Mouse (Mus musculus) adrenal gland, postnatal 14 days (tissue): ENCODE measurements around the gene Hdac4. TPM values are rescaled to one million over a fixed set of nuclear protein-coding genes. Genes with fewer than 3 reads are reported as not detected.
A peak's percentile ranks its signal among the peaks of the same experiment; 100 is the strongest.

Experiments
- DNase-seq: peaks from one replicate; pipeline ENCODE4 v3.0.0; 2021; ENCODE audit warnings: mixed read lengths
- total RNA-seq: library from RNA; stranded (reverse); gene quantifications from 2 replicates; pipeline ENCODE4 v1.2.3, GENCODE M21; 2021

The Hdac4 gene
- total RNA-seq, 1 experiment from 2014 or later, result 70.1 TPM

DNA sequence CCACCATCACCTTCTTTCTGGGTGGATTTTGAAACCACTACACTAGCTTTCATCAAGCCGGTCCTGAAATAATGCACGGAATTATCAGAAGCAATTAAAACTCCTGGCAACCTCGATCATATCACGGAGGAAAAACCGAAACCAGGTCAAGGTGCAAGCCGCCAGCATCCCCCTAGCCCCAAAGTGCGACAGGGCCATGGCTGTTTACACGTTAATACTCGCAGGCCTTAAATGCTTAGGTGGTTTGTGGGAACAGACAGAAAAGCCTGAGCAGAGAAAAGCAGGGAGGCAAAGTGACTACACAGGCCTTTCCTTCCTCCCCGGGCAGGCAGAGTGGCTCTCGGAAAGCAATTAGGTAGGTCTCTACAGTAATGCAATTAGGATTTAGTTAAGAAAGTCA is 16.4 kb downstream of the Hdac4 start:
- no peak for DNase-seq

GRCm38 (mm10) chr1:92178021-92178895 is 17.2 kb downstream of the Hdac4 start:
- DNase-seq, result peak; percentile 51

- no peak for DNase-seq
Measured at GRCm38 (mm10) chr1:92177599-92177998, 17.9 kb downstream of the Hdac4 start.

DNA sequence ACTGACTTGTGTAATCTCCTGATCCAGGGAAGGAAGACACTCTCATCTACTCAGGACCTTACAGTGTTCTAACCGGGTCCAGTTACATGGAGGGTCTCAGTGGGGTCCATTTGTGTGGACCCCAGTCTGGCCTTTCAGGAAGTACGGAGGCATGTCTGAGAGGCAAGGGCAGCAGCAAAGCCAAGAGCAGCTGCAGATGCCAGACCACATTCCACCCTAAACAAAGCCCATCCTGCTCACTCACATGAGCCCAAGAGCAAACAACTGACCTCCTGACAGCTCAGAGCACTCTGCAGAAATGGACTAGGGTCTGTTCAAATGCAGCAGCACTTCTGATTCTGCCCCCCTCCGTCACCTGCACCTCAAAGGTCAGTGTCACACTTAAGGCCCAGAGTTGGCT is 18.3 kb downstream of the Hdac4 start:
- no peak for DNase-seq

DNA sequence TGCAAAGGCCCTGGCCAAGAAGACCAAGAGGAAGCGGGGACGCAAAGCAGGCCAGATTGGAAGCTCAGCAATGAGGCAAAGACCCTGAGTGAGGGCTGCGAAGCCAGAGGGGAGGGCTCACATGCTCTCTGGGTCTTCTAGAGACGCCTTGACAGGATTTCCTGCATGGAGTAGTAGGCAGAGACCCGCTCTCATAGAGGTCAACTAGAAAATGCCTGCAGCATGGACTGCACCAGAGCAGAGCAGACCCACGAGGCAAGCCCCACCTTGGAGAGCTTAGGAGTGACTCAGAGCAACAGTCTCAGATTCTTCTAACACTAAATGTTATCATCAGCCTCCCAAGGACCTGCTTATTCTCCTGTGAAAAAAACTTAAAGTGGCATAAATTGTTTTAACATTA is 20.2 kb downstream of the Hdac4 start:
- DNase-seq, result no peak

DNA sequence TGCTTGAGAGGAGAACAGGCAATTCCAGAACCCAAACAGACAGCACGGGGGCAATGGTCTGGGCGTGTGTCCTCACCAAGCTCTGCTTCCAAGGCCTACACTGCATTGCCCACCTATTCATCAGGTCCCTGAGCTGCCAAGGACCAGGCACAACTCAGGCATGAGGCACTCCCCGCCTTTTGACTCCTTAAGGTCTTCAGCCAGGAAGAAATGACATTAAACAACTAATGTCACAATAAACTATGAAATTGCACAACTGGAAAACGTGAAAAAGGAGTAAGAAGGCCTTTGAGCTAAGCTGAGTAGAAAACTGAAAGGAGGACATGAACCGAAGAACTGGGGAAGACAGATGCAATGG is 20.6 kb downstream of the Hdac4 start:
- peak; percentile 25 for DNase-seq

GRCm38 (mm10) chr1:92174251-92174897 is 21.1 kb downstream of the Hdac4 start:
- DNase-seq, result no peak

GRCm38 (mm10) chr1:92170616-92171235 is 24.8 kb downstream of the Hdac4 start:
- no peak for DNase-seq

DNA sequence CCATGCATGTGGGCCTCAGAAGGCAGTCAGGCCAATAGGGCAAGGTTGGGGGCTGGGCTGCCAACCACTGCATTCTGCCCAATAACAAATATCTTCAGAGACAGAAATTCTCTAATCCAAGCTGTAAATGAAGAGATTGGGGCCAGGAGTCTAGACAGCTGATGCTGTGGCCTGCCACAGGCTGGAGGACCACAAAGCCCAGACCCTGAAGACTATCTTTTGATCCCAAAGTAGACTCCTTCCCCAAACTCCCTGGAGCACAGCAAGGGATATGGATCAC is 25.8 kb downstream of the Hdac4 start:
- no peak for DNase-seq

- peak; percentile 70 for DNase-seq
Measured at GRCm38 (mm10) chr1:92168900-92169775, 26.4 kb downstream of the Hdac4 start.

GRCm38 (mm10) chr1:92163932-92164331 is 31.6 kb downstream of the Hdac4 start:
- DNase-seq, result no peak

- no peak for DNase-seq
Measured at GRCm38 (mm10) chr1:92159804-92160203, 35.7 kb downstream of the Hdac4 start.

DNA sequence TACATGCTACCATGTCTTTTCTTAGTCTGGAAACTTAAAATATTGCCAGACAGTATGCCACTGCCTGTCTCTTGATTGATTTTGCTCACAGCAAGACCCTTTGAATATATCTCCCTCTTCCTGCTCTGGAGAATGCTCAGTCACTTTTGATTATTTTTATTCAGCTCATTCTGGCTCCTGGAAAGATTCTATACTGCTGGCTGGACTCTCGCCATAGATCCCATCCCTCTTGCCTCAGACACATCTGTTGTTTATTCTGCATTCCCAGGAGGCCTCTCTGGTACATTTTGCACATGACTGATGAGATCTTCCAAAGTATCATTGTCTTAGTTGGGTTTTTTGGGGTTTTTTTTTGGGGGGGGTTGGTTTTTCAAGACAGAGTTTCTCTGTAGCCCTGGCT is 45.3 kb downstream of the Hdac4 start:
- DNase-seq, result no peak

DNA sequence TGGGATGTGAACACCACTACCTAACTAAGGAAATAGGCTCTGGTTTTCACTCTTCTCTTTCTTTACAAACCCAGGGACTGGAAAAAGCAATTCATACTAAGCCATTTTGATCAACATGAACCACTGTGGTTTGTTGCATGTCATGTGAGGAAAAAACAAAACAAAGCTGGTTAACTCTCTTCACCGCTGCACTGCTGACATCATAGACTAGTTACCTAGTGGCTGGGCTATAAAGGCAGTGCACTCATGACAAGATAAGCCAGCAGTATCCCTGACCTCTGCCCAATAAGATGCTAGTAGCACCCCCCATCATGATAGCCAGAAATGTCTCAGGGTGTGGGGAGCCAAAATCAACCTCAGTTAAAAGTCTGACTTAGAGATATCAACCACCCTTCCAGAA is 47.0 kb downstream of the Hdac4 start:
- DNase-seq, result no peak

GRCm38 (mm10) chr1:92144868-92145534 is 50.5 kb downstream of the Hdac4 start:
- peak; percentile 58 for DNase-seq

DNA sequence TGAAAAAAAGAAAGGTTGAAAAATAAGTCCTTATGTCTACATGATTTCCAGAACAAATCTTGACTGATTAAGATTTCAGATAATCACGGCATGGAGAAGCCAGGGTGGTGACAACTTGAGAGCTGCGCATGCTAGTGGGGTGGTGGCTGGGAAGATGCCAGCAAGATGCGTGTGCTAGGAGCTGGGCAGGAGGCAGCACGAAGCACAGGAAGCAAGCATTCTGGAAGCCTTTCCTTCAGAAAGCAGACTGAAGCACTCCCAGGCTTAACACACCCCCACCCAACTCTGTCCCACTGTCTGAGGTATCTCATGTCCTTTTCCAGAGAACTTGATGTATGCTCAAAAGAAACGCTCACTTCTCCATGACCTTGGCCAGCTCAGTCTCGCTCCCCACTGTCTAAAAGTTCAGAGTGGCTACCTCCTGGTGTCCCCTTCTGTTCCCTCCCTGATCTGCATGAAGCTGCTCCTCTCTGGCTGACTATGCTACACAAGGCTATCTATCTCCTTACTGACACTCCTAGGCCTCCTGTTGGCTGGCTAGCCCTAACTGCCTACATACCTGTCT is 52.1 kb downstream of the Hdac4 start:
- DNase-seq, result no peak

- DNase-seq, result no peak
Measured at GRCm38 (mm10) chr1:92142793-92143192, 52.7 kb downstream of the Hdac4 start.

GRCm38 (mm10) chr1:92139001-92139400 is 56.5 kb downstream of the Hdac4 start:
- DNase-seq, result peak; percentile 48

DNA sequence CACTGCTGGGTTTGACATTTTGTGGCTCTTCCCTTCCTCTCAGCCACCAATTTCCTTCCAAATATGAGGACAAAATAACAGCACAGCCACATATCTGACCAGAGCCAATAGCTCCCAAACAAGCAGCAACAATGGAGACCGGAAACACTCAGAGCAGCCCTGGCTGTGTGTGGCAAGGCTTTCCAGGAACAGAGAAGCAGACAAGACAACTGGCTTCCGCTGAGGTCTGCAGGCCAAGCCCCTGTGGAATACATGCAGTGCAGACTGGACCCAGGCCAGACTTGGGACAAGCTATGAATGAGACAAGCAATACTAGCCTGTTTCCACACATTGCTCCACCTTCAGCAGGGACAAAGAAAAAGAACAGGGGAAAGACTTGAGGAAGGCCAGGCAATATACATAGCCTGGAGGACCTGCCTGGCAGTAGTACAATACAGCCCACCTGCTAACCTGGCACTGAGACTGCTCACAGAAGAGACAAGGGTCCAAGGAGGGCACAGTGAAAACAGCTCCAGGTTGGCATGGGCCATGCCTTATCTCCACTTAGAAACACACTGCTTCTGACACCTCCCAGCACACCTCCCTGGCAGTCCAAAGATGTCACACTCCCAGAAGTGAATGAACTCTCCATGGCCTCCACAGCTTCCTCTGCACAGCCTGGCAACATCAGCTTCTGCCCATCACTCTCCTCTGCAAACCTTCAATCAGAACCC is 58.2 kb downstream of the Hdac4 start:
- peak; percentile 75 for DNase-seq

DNA sequence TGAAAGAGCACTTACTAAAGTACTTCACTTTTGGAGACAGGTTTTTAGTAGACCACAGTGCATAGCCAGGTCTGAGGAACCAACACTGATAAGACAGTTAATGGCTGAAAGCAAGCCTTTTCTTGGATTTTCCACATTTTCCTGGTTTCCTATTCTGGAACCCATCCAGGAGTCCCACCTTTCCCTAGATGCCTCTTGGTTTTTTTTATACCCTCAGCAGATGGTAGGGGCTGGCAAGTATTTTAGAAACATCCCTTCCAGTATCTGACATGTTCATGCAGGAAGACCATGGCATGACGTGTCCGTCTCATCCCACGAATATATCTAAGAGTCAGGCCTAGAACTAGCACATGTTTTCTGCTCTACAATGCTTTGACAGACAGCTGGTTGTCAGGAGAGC is 59.1 kb downstream of the Hdac4 start:
- no peak for DNase-seq

- DNase-seq, result no peak
Measured at GRCm38 (mm10) chr1:92132181-92132580, 63.3 kb downstream of the Hdac4 start.
